Mouse (Mus musculus) frontal cortex, postnatal 14 days (tissue): ENCODE measurements at regions not wholly inside any gene's neighbourhood (a gene's known extent, or its start where the extent isn't known, plus 50 kb on each side); places are given as distances from the start of the nearest gene placed in this dataset.

Experiments used
- DNase-seq, 2 experiments: peaks; one replicate each; pipeline ENCODE4 v3.0.0; 2022; ENCODE audit warnings: low spot score in 2 of 2

- DNase-seq: no peak
Measured at GRCm38 (mm10) chr1:119364901-119365300, 57.1 kb downstream of the Inhbb start.

- DNase-seq: no peak
Measured at GRCm38 (mm10) chr1:119358096-119358495, 64.0 kb downstream of the Inhbb start.

- no peak for DNase-seq
Measured at GRCm38 (mm10) chr1:119356916-119357315, 65.1 kb downstream of the Inhbb start.

- DNase-seq: no peak
Measured at GRCm38 (mm10) chr1:119355456-119355855, 66.6 kb downstream of the Inhbb start.

GRCm38 (mm10) chr1:119351567-119351966, 70.5 kb downstream of the Inhbb start:
- DNase-seq: no peak

- DNase-seq: no peak
Measured at GRCm38 (mm10) chr1:119350846-119351245, 71.2 kb downstream of the Inhbb start.

GRCm38 (mm10) chr1:119350296-119350695, 71.8 kb downstream of the Inhbb start:
- no peak for DNase-seq

- DNase-seq: no peak
Measured at GRCm38 (mm10) chr1:119348456-119349208, 73.4 kb downstream of the Inhbb start.

- no peak for DNase-seq
Measured at GRCm38 (mm10) chr1:119347749-119348148, 74.3 kb downstream of the Inhbb start.

GRCm38 (mm10) chr1:119346634-119347155, 75.4 kb downstream of the Inhbb start:
- DNase-seq: no peak

- no peak for DNase-seq
Measured at GRCm38 (mm10) chr1:119345115-119345791, 76.8 kb downstream of the Inhbb start.

- DNase-seq: no peak
Measured at GRCm38 (mm10) chr1:119344046-119344445, 78.0 kb downstream of the Inhbb start.

GRCm38 (mm10) chr1:119335171-119335570, 86.9 kb downstream of the Inhbb start:
- DNase-seq: no peak

GRCm38 (mm10) chr1:119330751-119331326, 91.2 kb downstream of the Inhbb start:
- DNase-seq: no peak

GRCm38 (mm10) chr1:119329693-119330434, 92.2 kb downstream of the Inhbb start:
- no peak for DNase-seq

GRCm38 (mm10) chr1:119328921-119329692, 92.9 kb downstream of the Inhbb start:
- peak in 1 of 2 experiments; percentile 17 for DNase-seq

- no peak for DNase-seq
Measured at GRCm38 (mm10) chr1:119324551-119324950, 97.5 kb downstream of the Inhbb start.

GRCm38 (mm10) chr1:119322279-119322995, 99.6 kb downstream of the Inhbb start:
- DNase-seq: no peak

- no peak for DNase-seq
Measured at GRCm38 (mm10) chr1:119321799-119322198, 100.2 kb downstream of the Inhbb start.

GRCm38 (mm10) chr1:119317006-119317405, 105.0 kb downstream of the Inhbb start:
- no peak for DNase-seq
